13 mouse cellular contexts compared by ENCODE assay signal in the genomic region with DNA sequence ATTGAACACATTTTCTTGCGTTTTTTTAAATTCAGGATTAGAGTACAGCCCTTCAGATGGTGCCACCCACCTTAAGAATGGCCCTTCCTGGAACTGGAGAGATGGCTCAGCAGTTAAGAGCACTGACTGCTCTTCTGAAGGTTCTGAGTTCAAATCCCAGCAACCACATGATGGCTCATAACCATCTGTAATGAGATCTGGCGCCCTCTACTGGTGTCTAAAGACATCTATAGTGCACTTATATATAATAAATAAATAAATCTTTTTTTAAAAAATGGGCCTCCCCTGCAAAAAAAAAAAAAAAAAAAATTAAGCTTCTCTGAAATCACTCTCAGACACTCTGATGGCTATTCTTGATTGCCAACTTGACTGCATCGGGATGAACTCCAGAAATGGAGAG. TPM values are rescaled to one million over a fixed set of nuclear protein-coding genes. Genes with fewer than 3 reads are reported as not detected.
DNase-seq lines count a peak whose midpoint lies in the region; TF ChIP-seq lines count a peak whose summit lies in the region.
"Had no signal": no experiment of that assay in that cellular context is flagged by ENCODE, and none has a peak within 500 bp of the region (broad histone marks: within the 10 kb centered on the region; RNA-seq: fewer than 3 reads in every experiment).

No protein-coding gene starts in this region.

- TF ChIP-seq CTCF in brain, embryonic 14.5 days (IDR thresholded peaks at IDR 0.05; ENCODE audit: borderline replicate concordance, extremely low read depth, insufficient read depth, insufficient read length): no peak

- TF ChIP-seq POLR2A in brain, embryonic 14.5 days (IDR thresholded peaks at IDR 0.05; ENCODE audit: borderline replicate concordance, extremely low read depth, insufficient read depth, insufficient read length, poor library complexity, severe bottlenecking): no peak

- peak; percentile 12 to 20 for DNase-seq in kidney, postnatal 36 days
- DNase-seq in kidney, adult 9 months: no peak
- DNase-seq in 3T3-L1 (ENCODE audit: low read depth, low spot score): peak; percentile 70
- DNase-seq in CD4-positive helper T cell, adult 2 months (ENCODE audit: low read depth, low spot score): peak; percentile 13
- DNase-seq in brain, embryonic 14.5 days (ENCODE audit: low read depth): peak; percentile 30
- DNase-seq in adrenal gland, adult (ENCODE audit: inconsistent age in 2 of 2, low spot score in 1 of 2): no peak
- DNase-seq in layer of hippocampus, postnatal 10 days (ENCODE audit: low spot score in 2 of 2): no peak
- DNase-seq: cerebellum, adult 8-10 months; right cerebral cortex, postnatal 4 days had no signal

RNA-seq across cellular contexts. Expression of a gene that starts 7.8 kb away (rescaled TPM):
- 0.08 TPM in 1 of 2 replicates, not detected in the other for polyA plus RNA-seq in brain, embryonic 14.5 days (2012; rRNA removed)
- not detected for total RNA-seq in layer of hippocampus, postnatal 10 days (2021)
- total RNA-seq: layer of hippocampus, postnatal 25 days had no signal
- polyA plus RNA-seq: forebrain, embryonic 13.5 days; lung, embryonic 15.5 days; neural tube, embryonic 11.5 days had no signal

RNA-seq across cellular contexts. Expression of a gene that starts 24.6 kb away (rescaled TPM):
- 80.8 and 107 TPM in 2 replicates for polyA plus RNA-seq in brain, embryonic 14.5 days (2012; rRNA removed)
- total RNA-seq in layer of hippocampus, postnatal 10 days (2021): 100 to 1,000 TPM; 137 TPM

RNA-seq across cellular contexts. Expression of a gene that starts 36.1 kb away (rescaled TPM):
- polyA plus RNA-seq in brain, embryonic 14.5 days (2012; rRNA removed): 0.07 TPM in 1 of 2 replicates, not detected in the other
- total RNA-seq in layer of hippocampus, postnatal 10 days (2021): under 1 TPM in 1 of 2 experiments, not detected in 1; 0.23 TPM
- polyA plus RNA-seq: forebrain, embryonic 13.5 days; lung, embryonic 15.5 days; neural tube, embryonic 11.5 days had no signal

Comparison
In these comparisons a context has a peak if more than half of its experiments do, and no peak if none do; other contexts are left out.
1. DNase-seq: peak in kidney, postnatal 36 days (2 of 2), 3T3-L1 (single experiment), CD4-positive helper T cell, adult 2 months (single experiment) and brain, embryonic 14.5 days (single experiment); none in kidney, adult 9 months (single experiment), adrenal gland, adult (0 of 2) and layer of hippocampus, postnatal 10 days (0 of 2).